Mouse (Mus musculus) G1E (cell line): ENCODE data around the gene Ano2. TPM values are rescaled to one million over a fixed set of nuclear protein-coding genes. Genes with fewer than 3 reads are reported as not detected.
A peak's percentile ranks its signal among the peaks of the same experiment; 100 is the strongest.

Source experiments
- ATAC-seq: 2 replicates; pipeline ENCODE4 v1.8.0; 2016; ENCODE audit warnings: mild to moderate bottlenecking; ENCODE audit not compliant: insufficient number of reproducible peaks, poor library complexity, low FRiP score, severe bottlenecking; ENCODE audit errors: extremely low read depth
- DNase-seq: peaks from one replicate; pipeline ENCODE4 v3.0.0; 2012; ENCODE audit warnings: low spot score
- H3K27me3 ChIP-seq: 2 replicates; pipeline ENCODE4 v1.6.1; 2012; ENCODE audit warnings: mild to moderate bottlenecking, low read length, inconsistent platforms; ENCODE audit not compliant: insufficient read depth
- H3K36me3 ChIP-seq: replicated peaks from 2 replicates; pipeline ENCODE3; 2012; ENCODE audit warnings: mild to moderate bottlenecking, inconsistent platforms
- H3K4me1 ChIP-seq: 2 replicates; pipeline ENCODE4 v1.6.1; 2012; ENCODE audit warnings: low read depth, low read length, inconsistent platforms, mixed read lengths; ENCODE audit not compliant: insufficient read depth
- H3K4me3 ChIP-seq: 2 replicates; pipeline ENCODE4 v1.5.1; 2012; ENCODE audit warnings: low read depth, mild to moderate bottlenecking, inconsistent platforms, low read length, moderate library complexity, mixed read lengths
- H3K9me3 ChIP-seq: replicated peaks from 2 replicates; pipeline ENCODE4 v1.6.1; 2012; ENCODE audit warnings: inconsistent platforms
- CTCF ChIP-seq: IDR thresholded peaks from 2 replicates; pipeline ENCODE4 v1.5.1; 2012; ENCODE audit warnings: low read depth, low read length, inconsistent platforms, mixed read lengths
- GATA1 ChIP-seq: IDR thresholded peaks from 2 replicates; pipeline ENCODE4 v1.6.1; 2012; ENCODE audit warnings: borderline replicate concordance, low read length, inconsistent platforms, mixed read lengths
- GATA2 ChIP-seq: IDR thresholded peaks from 2 replicates; pipeline ENCODE4 v1.6.1; 2012; ENCODE audit warnings: low read depth, low read length, inconsistent platforms, borderline replicate concordance
- POLR2AphosphoS5 ChIP-seq: IDR thresholded peaks from 2 replicates; pipeline ENCODE4 v1.6.1; 2012; ENCODE audit warnings: low read depth, low read length, inconsistent platforms; ENCODE audit not compliant: insufficient replicate concordance
- TAL1 ChIP-seq: conservative IDR thresholded peaks from 2 replicates; pipeline ENCODE4 v1.6.1; 2012; ENCODE audit warnings: low read depth, low read length, inconsistent platforms, mixed read lengths
- polyA plus RNA-seq: library from polyadenylated mRNA; stranded (reverse); fragments of >175 nt; gene quantifications from 2 replicates; pipeline ENCODE4 v1.2.3, GENCODE M21; 2012
- total RNA-seq, 2 experiments: library from RNA; stranded (forward) in 1 of 2; stranded (reverse) in 1 of 2; fragments of 200-1000 nt in 1 of 2; fragments of >200 nt in 1 of 2; fragmentation: Nextera tagmentation in 1 of 2; gene quantifications; 2 replicates each; pipeline ENCODE4 v1.2.3; 2014 to 2017

Gene Ano2
- total and polyA plus RNA-seq, 3 experiments = 0.05 TPM; not detected in 2

GRCm38 (mm10) chr6:125687986-125688385, 2.2 kb upstream of the Ano2 start:
- no peak overlapping the region for H3K4me3 ChIP-seq
- H3K36me3 ChIP-seq = no peaks in the 10 kb centered on the region
- no peaks in the 10 kb centered on the region for H3K4me1 ChIP-seq
- ATAC-seq = no peak
- TF ChIP-seq TAL1 = no peak
- TF ChIP-seq POLR2AphosphoS5 = no peak
- TF ChIP-seq CTCF = no peak
- TF ChIP-seq GATA1 = no peak
- no peak for TF ChIP-seq GATA2
- peaks cover 72% of the 10 kb centered on the region for H3K9me3 ChIP-seq
- H3K27me3 ChIP-seq = no peaks in the 10 kb centered on the region
- DNase-seq = no peak

- DNase-seq (no peak), ATAC-seq (no peak)
- Histone ChIP-seq H3K4me1 (no peaks in the 10 kb centered on the region), H3K4me3 (no peak overlapping the region), H3K36me3 (no peaks in the 10 kb centered on the region), H3K27me3 (no peaks in the 10 kb centered on the region), H3K9me3 (peaks cover 40% of the 10 kb centered on the region)
- no peak for TF ChIP-seq CTCF
- no peak for TF ChIP-seq POLR2AphosphoS5
- TF ChIP-seq GATA2 = no peak
- TF ChIP-seq GATA1 = no peak
- no peak for TF ChIP-seq TAL1
Measured at GRCm38 (mm10) chr6:125701146-125701545, 10.9 kb downstream of the Ano2 start.

- ATAC-seq (no peak), DNase-seq (no peak)
- Histone ChIP-seq H3K4me3 (peak overlapping the region; percentile 0; the same call in 1 of the 2 replicates), H3K36me3 (no peaks in the 10 kb centered on the region), H3K4me1 (no peaks in the 10 kb centered on the region), H3K27me3 (no peaks in the 10 kb centered on the region), H3K9me3 (peaks cover 69% of the 10 kb centered on the region)
- TF ChIP-seq TAL1 (no peak), GATA1 (no peak), POLR2AphosphoS5 (no peak), GATA2 (no peak)
Measured at GRCm38 (mm10) chr6:125711261-125711660, 21.0 kb downstream of the Ano2 start.

- H3K9me3 ChIP-seq = peaks cover 73% of the 10 kb centered on the region
- no peak for DNase-seq
- TF ChIP-seq TAL1 (no peak), CTCF (no peak), GATA2 (no peak), POLR2AphosphoS5 (no peak), GATA1 (no peak)
- H3K36me3 ChIP-seq = no peaks in the 10 kb centered on the region
- no peaks in the 10 kb centered on the region for H3K27me3 ChIP-seq
- no peak overlapping the region for H3K4me3 ChIP-seq
- no peaks in the 10 kb centered on the region for H3K4me1 ChIP-seq
- no peak for ATAC-seq
Measured at GRCm38 (mm10) chr6:125726408-125726807, 36.2 kb downstream of the Ano2 start.

GRCm38 (mm10) chr6:125727484-125727911, 37.3 kb downstream of the Ano2 start:
- H3K9me3 ChIP-seq = peaks cover 63% of the 10 kb centered on the region
- no peaks in the 10 kb centered on the region for H3K4me1 ChIP-seq
- no peak for TF ChIP-seq TAL1
- DNase-seq (no peak), ATAC-seq (no peak)
- H3K27me3 ChIP-seq = no peaks in the 10 kb centered on the region
- H3K36me3 ChIP-seq = no peaks in the 10 kb centered on the region
- no peak overlapping the region for H3K4me3 ChIP-seq

- no peak for ATAC-seq
- Histone ChIP-seq H3K4me1 (no peaks in the 10 kb centered on the region), H3K9me3 (peaks cover 59% of the 10 kb centered on the region), H3K4me3 (no peak overlapping the region), H3K27me3 (no peaks in the 10 kb centered on the region), H3K36me3 (no peaks in the 10 kb centered on the region)
- DNase-seq = no peak
- TF ChIP-seq TAL1 (no peak), GATA2 (no peak), CTCF (no peak), GATA1 (no peak), POLR2AphosphoS5 (no peak)
Measured at GRCm38 (mm10) chr6:125729471-125729870, 39.3 kb downstream of the Ano2 start.

GRCm38 (mm10) chr6:125729986-125730535, 39.8 kb downstream of the Ano2 start:
- ATAC-seq (no peak), DNase-seq (no peak)
- Histone ChIP-seq H3K36me3 (no peaks in the 10 kb centered on the region), H3K27me3 (no peaks in the 10 kb centered on the region), H3K4me3 (no peak overlapping the region), H3K9me3 (peaks cover 59% of the 10 kb centered on the region), H3K4me1 (no peaks in the 10 kb centered on the region)
- TF ChIP-seq TAL1 = no peak
- no peak for TF ChIP-seq CTCF
- no peak for TF ChIP-seq POLR2AphosphoS5
- TF ChIP-seq GATA2 = no peak
- no peak for TF ChIP-seq GATA1
